Mouse (Mus musculus): ENCODE measurements at regions not wholly inside any gene's neighbourhood (a gene's known extent, or its start where the extent isn't known, plus 50 kb on each side); places are given as distances from the start of the nearest gene placed in this dataset.

DNA sequence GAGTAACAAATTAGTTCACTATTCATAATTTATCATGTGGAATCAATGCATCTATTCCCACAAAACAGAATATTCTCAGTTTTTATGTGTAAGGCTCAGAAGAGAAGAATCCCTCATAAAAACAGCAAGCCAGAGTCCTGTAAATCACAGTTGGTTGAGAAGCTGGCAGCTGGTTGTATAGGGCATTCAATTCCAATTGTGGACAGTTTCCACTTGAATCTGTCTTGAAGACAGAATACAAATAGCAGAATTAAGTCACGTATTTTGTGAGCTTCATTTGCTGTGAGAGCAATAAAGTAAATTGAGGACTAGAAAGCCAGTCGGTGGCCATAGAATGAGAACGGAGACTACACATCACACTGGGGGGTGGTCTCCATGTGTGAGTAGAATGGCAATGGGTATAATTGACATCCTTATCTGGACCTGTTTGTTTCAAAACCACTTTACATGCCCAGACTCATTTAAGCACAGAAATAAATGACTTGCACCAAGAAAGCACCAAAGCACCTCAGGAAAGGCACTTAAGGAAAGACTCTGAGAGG, 63.4 kb upstream of the Adcy2 start:
- Histone ChIP-seq H3K36me3 (ENCODE audit: insufficient read depth, low read length) (no peaks in the 10 kb centered on the region), H3K4me1 (replicated peaks; ENCODE audit: low read depth, low read length) (no peaks in the 10 kb centered on the region), H3K4me3 (replicated peaks; ENCODE audit: low read length) (no peak overlapping the region), H3K9me3 (ENCODE audit: low read length) (no peaks in the 10 kb centered on the region), H3K27me3 (ENCODE audit: insufficient read depth, low read length) (no peaks in the 10 kb centered on the region)
- TF ChIP-seq POU5F1 (IDR thresholded peaks at IDR 0.05; ENCODE audit: borderline replicate concordance, low read length) (no peak), NANOG (IDR thresholded peaks at IDR 0.05; ENCODE audit: borderline replicate concordance, low read length) (no peak), CTCF (conservative IDR thresholded peaks at IDR 0.05; ENCODE audit: low read length) (no peak)

DNA sequence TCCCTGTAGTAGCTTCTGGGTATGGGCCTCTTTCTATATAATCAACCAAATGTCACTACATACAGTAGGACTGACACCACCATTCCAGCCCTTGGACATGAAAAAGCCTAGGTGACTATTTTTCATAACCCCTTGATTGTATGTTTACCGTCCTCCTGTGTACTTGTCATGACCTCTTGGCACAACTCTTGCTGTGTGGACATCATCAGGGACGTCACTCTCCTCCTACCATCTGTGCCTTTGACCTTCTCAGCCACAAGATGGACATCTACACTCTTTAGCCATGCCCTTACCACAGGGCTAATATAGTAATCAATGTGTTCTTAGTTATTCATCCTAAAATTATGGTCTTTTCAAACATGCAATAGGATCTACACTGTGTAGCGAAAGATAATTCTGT, 62.1 kb upstream of the Adcy2 start:
- TF ChIP-seq CTCF (conservative IDR thresholded peaks at IDR 0.05; ENCODE audit: low read length) (no peak), NANOG (IDR thresholded peaks at IDR 0.05; ENCODE audit: borderline replicate concordance, low read length) (no peak), POU5F1 (IDR thresholded peaks at IDR 0.05; ENCODE audit: borderline replicate concordance, low read length) (no peak)
- Histone ChIP-seq H3K27me3 (ENCODE audit: insufficient read depth, low read length) (no peaks in the 10 kb centered on the region), H3K4me1 (replicated peaks; ENCODE audit: low read depth, low read length) (no peaks in the 10 kb centered on the region), H3K36me3 (ENCODE audit: insufficient read depth, low read length) (no peaks in the 10 kb centered on the region), H3K4me3 (replicated peaks; ENCODE audit: low read length) (no peak overlapping the region), H3K9me3 (ENCODE audit: low read length) (no peaks in the 10 kb centered on the region)

All from E14TG2a.4 (cell line).